Mouse (Mus musculus) MEL (cell line): Measurements from ENCODE around the gene Hhex. TPM values are rescaled to one million over a fixed set of nuclear protein-coding genes. Genes with fewer than 3 reads are reported as not detected.

ENCODE experiments used
- DNase-seq: peaks from one replicate; pipeline ENCODE4 v3.0.0; 2011; ENCODE audit warnings: low read depth, low spot score
- H3K27ac ChIP-seq: 2 replicates; pipeline ENCODE4 v1.5.1; 2012; ENCODE audit warnings: low read depth, mild to moderate bottlenecking, control low read depth, low read length, moderate library complexity; ENCODE audit not compliant: control insufficient read depth
- H3K27me3 ChIP-seq, 2 experiments: fragments of 150-350 bp in 1 of 2; sonication (generic) in 1 of 2; 2 replicates each; pipeline ENCODE4 v1.6.1; 2012; ENCODE audit warnings: low read length in 2 of 2, mild to moderate bottlenecking in 2 of 2, improper control_type of control experiment in 1 of 2, moderate library complexity in 1 of 2; ENCODE audit not compliant: insufficient read depth in 2 of 2, control insufficient read depth in 1 of 2
- H3K36me3 ChIP-seq, 2 experiments: 2 replicates each; pipeline ENCODE4 v1.6.1; 2012 to 2014; ENCODE audit warnings: low read length in 2 of 2, improper control_type of control experiment in 1 of 2, inconsistent platforms in 1 of 2, mild to moderate bottlenecking in 1 of 2; ENCODE audit not compliant: insufficient read depth in 2 of 2, control insufficient read depth in 1 of 2
- H3K4me1 ChIP-seq, 2 experiments: fragments of 150-350 bp in 1 of 2; sonication (generic) in 1 of 2; 2 replicates each; pipeline ENCODE4 v1.6.1; 2012; ENCODE audit warnings: low read length in 2 of 2, improper control_type of control experiment in 1 of 2, mild to moderate bottlenecking in 1 of 2; ENCODE audit not compliant: insufficient read depth in 2 of 2, control insufficient read depth in 1 of 2
- H3K4me3 ChIP-seq, 2 experiments: fragments of 150-350 bp in 1 of 2; sonication (generic) in 1 of 2; 2 replicates each; pipeline ENCODE4 v1.5.1; 2012; ENCODE audit warnings: low read depth in 2 of 2, low read length in 2 of 2, mild to moderate bottlenecking in 2 of 2, moderate library complexity in 2 of 2, control low read depth in 1 of 2, improper control_type of control experiment in 1 of 2; ENCODE audit not compliant: control insufficient read depth in 1 of 2, insufficient read depth in 1 of 2
- H3K79me2 ChIP-seq: 2 replicates; pipeline ENCODE4 v1.6.1; 2012; ENCODE audit warnings: mild to moderate bottlenecking, low read length, moderate library complexity; ENCODE audit not compliant: control insufficient read depth, poor library complexity, insufficient read depth
- H3K9ac ChIP-seq: 2 replicates; pipeline ENCODE4 v1.6.1; 2012; ENCODE audit warnings: low read depth, mild to moderate bottlenecking, control low read depth, low read length, moderate library complexity; ENCODE audit not compliant: control insufficient read depth, poor library complexity, severe bottlenecking
- H3K9me3 ChIP-seq: fragments of 150-350 bp; sonication (generic); replicated peaks from 2 replicates; pipeline ENCODE4 v1.6.1; 2012; ENCODE audit warnings: mild to moderate bottlenecking, low read length, improper control_type of control experiment, moderate library complexity; ENCODE audit not compliant: insufficient read depth
- BHLHE40 ChIP-seq: IDR thresholded peaks from 2 replicates; pipeline ENCODE4 v1.6.1; 2012; ENCODE audit warnings: low read depth, mild to moderate bottlenecking, inconsistent platforms, low read length, improper control_type of control experiment, borderline replicate concordance
- CHD1 ChIP-seq: IDR thresholded peaks from 2 replicates; pipeline ENCODE4 v1.6.1; 2012; ENCODE audit warnings: low read depth, mild to moderate bottlenecking, inconsistent platforms, low read length, improper control_type of control experiment
- CHD2 ChIP-seq: IDR thresholded peaks from 2 replicates; pipeline ENCODE4 v1.6.1; 2011; ENCODE audit warnings: low read length, improper control_type of control experiment
- CTCF ChIP-seq, 3 experiments: IDR thresholded peaks in 2 of 3; conservative IDR thresholded peaks in 1 of 3; 2 replicates each; pipeline ENCODE4 v1.5.1; 2011 to 2012; ENCODE audit warnings: low read length in 3 of 3, low read depth in 2 of 3, mild to moderate bottlenecking in 2 of 3, improper control_type of control experiment in 1 of 3, inconsistent platforms in 1 of 3, mixed read lengths in 1 of 3, moderate library complexity in 1 of 3; ENCODE audit not compliant: control insufficient read depth in 1 of 3, insufficient read depth in 1 of 3, poor library complexity in 1 of 3, severe bottlenecking in 1 of 3
- ELF1 ChIP-seq: IDR thresholded peaks from 2 replicates; pipeline ENCODE4 v1.6.1; 2014; ENCODE audit warnings: low read depth, mild to moderate bottlenecking, inconsistent platforms, low read length, improper control_type of control experiment, moderate library complexity
- EP300 ChIP-seq, 2 experiments: IDR thresholded peaks; 2 replicates each; pipeline ENCODE4 v1.6.1; 2011; ENCODE audit warnings: improper control_type of control experiment in 2 of 2, low read length in 2 of 2, low read depth in 1 of 2, mild to moderate bottlenecking in 1 of 2
- ETS1 ChIP-seq: IDR thresholded peaks from 2 replicates; pipeline ENCODE4 v1.6.1; 2012; ENCODE audit warnings: low read depth, mild to moderate bottlenecking, inconsistent platforms, low read length, improper control_type of control experiment, moderate library complexity
- GABPA ChIP-seq: IDR thresholded peaks from 2 replicates; pipeline ENCODE4 v1.6.1; 2012; ENCODE audit warnings: low read depth, mild to moderate bottlenecking, inconsistent platforms, low read length, improper control_type of control experiment, moderate library complexity
- HCFC1 ChIP-seq: IDR thresholded peaks from 2 replicates; pipeline ENCODE4 v1.6.1; 2012; ENCODE audit warnings: low read depth, mild to moderate bottlenecking, inconsistent platforms, low read length, improper control_type of control experiment, moderate library complexity
- JUND ChIP-seq: IDR thresholded peaks from 2 replicates; pipeline ENCODE4 v1.6.1; 2011; ENCODE audit warnings: low read depth, mild to moderate bottlenecking, improper control_type of control experiment, low read length
- KAT2A ChIP-seq: conservative IDR thresholded peaks from 2 replicates; pipeline ENCODE4 v1.6.1; 2012; ENCODE audit warnings: low read depth, low read length, improper control_type of control experiment, inconsistent platforms
- MAX ChIP-seq: IDR thresholded peaks from 2 replicates; pipeline ENCODE4 v1.6.1; 2011; ENCODE audit warnings: low read length, improper control_type of control experiment
- MXI1 ChIP-seq: IDR thresholded peaks from 2 replicates; pipeline ENCODE4 v1.6.1; 2011; ENCODE audit warnings: mild to moderate bottlenecking, low read depth, low read length, improper control_type of control experiment
- MYB ChIP-seq: IDR thresholded peaks from 2 replicates; pipeline ENCODE4 v1.6.1; 2011; ENCODE audit warnings: mild to moderate bottlenecking, low read depth, low read length, improper control_type of control experiment
- MYC ChIP-seq: IDR thresholded peaks from 2 replicates; pipeline ENCODE4 v1.6.1; 2011; ENCODE audit warnings: low read depth, mild to moderate bottlenecking, low read length, improper control_type of control experiment, moderate library complexity
- NRF1 ChIP-seq: IDR thresholded peaks from 2 replicates; pipeline ENCODE4 v1.6.1; 2014; ENCODE audit warnings: low read depth, mild to moderate bottlenecking, inconsistent platforms, low read length, improper control_type of control experiment, moderate library complexity; ENCODE audit not compliant: poor library complexity, insufficient read depth, severe bottlenecking
- POLR2A ChIP-seq, 2 experiments: IDR thresholded peaks; 2 replicates each; pipeline ENCODE4 v1.6.1; 2011 to 2012; ENCODE audit warnings: low read length in 2 of 2, mild to moderate bottlenecking in 2 of 2, control low read depth in 1 of 2, improper control_type of control experiment in 1 of 2, low read depth in 1 of 2, moderate library complexity in 1 of 2; ENCODE audit not compliant: control insufficient read depth in 1 of 2, insufficient read depth in 1 of 2, poor library complexity in 1 of 2
- SIN3A ChIP-seq: IDR thresholded peaks from 2 replicates; pipeline ENCODE4 v1.6.1; 2012; ENCODE audit warnings: low read length, improper control_type of control experiment, inconsistent platforms
- TAL1 ChIP-seq: IDR thresholded peaks from 2 replicates; pipeline ENCODE4 v1.6.1; 2012; ENCODE audit warnings: mild to moderate bottlenecking, inconsistent platforms, low read length, moderate library complexity, mixed read lengths
- TCF12 ChIP-seq: IDR thresholded peaks from 2 replicates; pipeline ENCODE4 v1.6.1; 2014; ENCODE audit warnings: low read depth, mild to moderate bottlenecking, inconsistent platforms, low read length, improper control_type of control experiment, moderate library complexity
- UBTF ChIP-seq: IDR thresholded peaks from 2 replicates; pipeline ENCODE4 v1.6.1; 2012; ENCODE audit warnings: low read depth, mild to moderate bottlenecking, inconsistent platforms, low read length, improper control_type of control experiment, moderate library complexity, borderline replicate concordance; ENCODE audit not compliant: insufficient read depth
- ZMIZ1 ChIP-seq: IDR thresholded peaks from 2 replicates; pipeline ENCODE4 v1.6.1; 2012; ENCODE audit warnings: low read depth, mild to moderate bottlenecking, inconsistent platforms, low read length, improper control_type of control experiment, moderate library complexity
- polyA plus RNA-seq, 2 experiments: library from polyadenylated mRNA; stranded (reverse) in 1 of 2; unstranded in 1 of 2; fragments of >175 nt in 1 of 2; fragments of >200 nt in 1 of 2; gene quantifications; 2 replicates each; pipeline versions ENCODE4 v1.2.1 to v1.2.4; 2012; ENCODE audit warnings: low replicate concordance in 2 of 2, low read depth in 1 of 2; ENCODE audit not compliant: insufficient read length in 2 of 2, insufficient read depth in 1 of 2, missing spikeins in 1 of 2
- total RNA-seq: library from RNA; depleted of rRNA; stranded (reverse); fragments of 300-350 nt; gene quantifications from 2 replicates; pipeline ENCODE4 v1.2.3, GENCODE M21; 2012

Hhex gene
- total and polyA plus RNA-seq, 3 experiments = not detected

- TF ChIP-seq CTCF (IDR thresholded peaks at IDR 0.05 in 2 of 3, conservative IDR thresholded peaks at IDR 0.05 in 1 of 3; ENCODE audit: control insufficient read depth in 1 of 3, insufficient read depth in 1 of 3, low read depth in 2 of 3, low read length in 3 of 3, poor library complexity in 1 of 3, severe bottlenecking in 1 of 3) = no peak
- no peak for TF ChIP-seq BHLHE40
- TF ChIP-seq ETS1 = no peak
- TF ChIP-seq NRF1 = no peak
- TF ChIP-seq CHD1 = no peak
- no peak for TF ChIP-seq SIN3A
- no peak for TF ChIP-seq MAX
- no peak for TF ChIP-seq ZMIZ1
- TF ChIP-seq JUND = no peak
- no peak for TF ChIP-seq POLR2A (IDR thresholded peaks at IDR 0.05; ENCODE audit: control insufficient read depth in 1 of 2, insufficient read depth in 1 of 2, low read depth in 1 of 2, low read length in 2 of 2, poor library complexity in 1 of 2)
- no peak overlapping the region for H3K4me3 ChIP-seq
- H3K9ac ChIP-seq = no peak overlapping the region
- no peak for DNase-seq
- H3K27ac ChIP-seq = no peak overlapping the region
- H3K4me1 ChIP-seq = no peaks in the 10 kb centered on the region
- H3K79me2 ChIP-seq = no peaks in the 10 kb centered on the region
- H3K36me3 ChIP-seq = no peaks in the 10 kb centered on the region
- no peaks in the 10 kb centered on the region for H3K9me3 ChIP-seq
- H3K27me3 ChIP-seq = no peaks in the 10 kb centered on the region
Measured at GRCm38 (mm10) chr19:37455961-37456360, 21.4 kb downstream of the Hhex start.

- H3K9ac ChIP-seq = no peak overlapping the region
- H3K36me3 ChIP-seq = no peaks in the 10 kb centered on the region
- no peak overlapping the region for H3K4me3 ChIP-seq
- TF ChIP-seq CHD2 (no peak), GABPA (no peak)
- no peaks in the 10 kb centered on the region for H3K79me2 ChIP-seq
- no peak overlapping the region for H3K27ac ChIP-seq
- no peak for DNase-seq
- H3K27me3 ChIP-seq = no peaks in the 10 kb centered on the region
- H3K9me3 ChIP-seq = no peaks in the 10 kb centered on the region
- no peaks in the 10 kb centered on the region for H3K4me1 ChIP-seq
Measured at GRCm38 (mm10) chr19:37458013-37458412, 23.4 kb downstream of the Hhex start.

GRCm38 (mm10) chr19:37466403-37466802 lies 31.8 kb downstream of the Hhex start:
- no peaks in the 10 kb centered on the region for H3K79me2 ChIP-seq
- no peaks in the 10 kb centered on the region for H3K9me3 ChIP-seq
- H3K36me3 ChIP-seq = no peaks in the 10 kb centered on the region
- no peak overlapping the region for H3K4me3 ChIP-seq
- H3K9ac ChIP-seq = no peak overlapping the region
- DNase-seq = no peak
- H3K27me3 ChIP-seq = no peaks in the 10 kb centered on the region
- no peak overlapping the region for H3K27ac ChIP-seq
- no peak for TF ChIP-seq ETS1
- no peak for TF ChIP-seq UBTF
- TF ChIP-seq MYC = no peak
- TF ChIP-seq MYB = no peak
- TF ChIP-seq GABPA = no peak
- no peak for TF ChIP-seq TCF12
- no peak for TF ChIP-seq EP300 (IDR thresholded peaks at IDR 0.05; ENCODE audit: low read depth in 1 of 2, low read length in 2 of 2)
- TF ChIP-seq ELF1 = no peak
- TF ChIP-seq TAL1 = no peak
- no peak for TF ChIP-seq HCFC1
- no peak for TF ChIP-seq KAT2A
- no peak for TF ChIP-seq MXI1
- no peak for TF ChIP-seq JUND
- TF ChIP-seq, all 39 proteins: peak for 0
- H3K4me1 ChIP-seq = no peaks in the 10 kb centered on the region
